Mouse (Mus musculus): Measurements from ENCODE around the gene Armh3.

Gene Armh3

GRCm38 (mm10) chr19:45997785-45998693 is at the start of gene Armh3:
TSS of gene Armh3 (minus strand) at chr19:45998488.
- DNase-seq (ENCODE audit: low spot score) = peak; percentile 86

DNA sequence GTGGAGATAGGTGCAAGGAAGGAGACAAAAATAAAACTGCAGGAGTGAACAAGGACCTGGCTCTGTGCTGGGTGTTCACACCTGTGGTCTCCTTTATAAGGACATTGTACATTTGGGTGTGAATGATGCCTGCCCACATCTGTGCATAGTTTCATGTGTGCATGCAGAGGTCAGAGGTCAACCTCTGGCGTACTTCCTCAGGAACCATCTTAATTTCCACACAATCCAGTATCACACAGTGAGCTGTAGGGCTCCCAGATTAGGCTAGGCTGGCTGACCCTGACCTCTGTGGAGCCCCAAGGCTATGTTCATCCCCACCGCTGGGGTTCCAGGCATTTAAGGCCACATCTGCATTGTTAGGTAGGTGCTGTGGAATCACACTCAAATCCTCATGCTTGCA is 49.1 kb upstream of the Armh3 start:
- no peak for DNase-seq (ENCODE audit: low spot score)

- DNase-seq (ENCODE audit: low spot score) = no peak
Measured at GRCm38 (mm10) chr19:46046621-46047025, 48.3 kb upstream of the Armh3 start.

- no peak for DNase-seq (ENCODE audit: low spot score)
Measured at GRCm38 (mm10) chr19:46045696-46046311, 47.5 kb upstream of the Armh3 start.

DNA sequence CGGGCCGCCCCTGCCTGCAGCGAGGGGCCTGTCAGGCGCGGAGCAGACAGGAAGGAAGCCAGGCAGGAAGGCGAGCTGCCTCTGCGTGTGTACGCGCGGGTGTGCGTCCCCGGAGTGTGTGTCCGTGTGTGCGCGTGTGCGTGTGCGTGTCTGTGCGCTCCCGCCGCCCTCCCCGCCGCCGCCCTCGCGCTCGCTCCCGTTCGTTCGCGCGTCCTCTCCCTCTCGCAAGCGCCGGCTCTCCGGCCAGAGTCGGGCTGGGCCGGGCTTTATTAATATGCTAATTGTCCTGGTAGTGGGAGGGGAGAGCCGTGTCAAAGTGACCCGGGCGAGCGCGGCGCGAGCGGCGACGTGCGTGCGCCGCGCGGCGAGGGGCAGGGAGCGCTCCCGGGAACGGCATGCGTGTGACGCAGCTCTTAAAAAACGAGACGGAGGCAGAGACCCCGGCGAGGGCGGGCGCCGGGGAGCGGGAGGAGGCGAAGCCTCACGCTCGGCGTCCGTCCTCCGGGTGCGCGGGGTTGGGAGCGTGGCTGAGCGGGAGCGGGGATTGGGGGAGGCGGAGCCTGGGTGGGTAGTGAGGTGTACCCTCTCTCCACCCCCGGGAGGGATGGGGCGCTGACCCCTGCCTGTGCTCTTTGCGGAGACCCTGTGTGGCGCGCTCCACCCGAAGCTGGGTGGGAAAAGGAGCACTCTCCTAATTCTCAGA is 46.9 kb upstream of the Armh3 start, which contains the start of gene Ldb1:
Gene Ldb1, minus strand, starts transcription at position 222 of the 703 bp plus-strand sequence.
- peak; percentile 80 for DNase-seq (ENCODE audit: low spot score)

GRCm38 (mm10) chr19:46044271-46044992 is 46.1 kb upstream of the Armh3 start, which contains the start of gene Pprc1:
TSS of gene Pprc1 (plus strand) at chr19:46044886.
- no peak for DNase-seq (ENCODE audit: low spot score)

- no peak for DNase-seq (ENCODE audit: low spot score)
Measured at GRCm38 (mm10) chr19:46043380-46043779, 45.1 kb upstream of the Armh3 start.

DNA sequence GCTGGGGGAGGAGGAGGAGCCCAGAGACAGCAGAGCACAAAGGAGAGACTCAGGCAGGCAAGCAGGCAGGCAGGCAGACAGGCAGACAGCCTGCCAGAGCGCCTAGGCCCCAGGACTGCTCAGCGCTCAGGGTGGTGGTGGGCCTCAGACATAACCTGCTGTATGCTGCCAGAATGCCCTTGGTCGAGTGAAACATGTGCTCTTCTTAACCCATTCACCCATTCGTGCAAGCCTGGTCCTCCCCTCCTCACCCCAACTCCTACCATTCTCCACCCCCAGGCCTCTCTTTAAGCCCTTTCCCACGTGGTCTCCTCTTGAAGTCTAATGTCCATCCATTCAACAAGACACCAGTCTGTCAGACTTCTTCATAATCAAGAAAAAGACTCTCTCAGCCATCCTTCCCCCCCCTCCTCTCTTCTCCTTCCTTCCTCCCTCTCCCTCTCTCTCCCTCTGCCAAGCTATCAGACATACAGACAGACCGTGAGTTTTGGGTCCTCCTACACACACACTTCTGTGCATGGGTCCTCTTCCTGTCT is 44.3 kb upstream of the Armh3 start:
- peak; percentile 72 for DNase-seq (ENCODE audit: low spot score)

DNA sequence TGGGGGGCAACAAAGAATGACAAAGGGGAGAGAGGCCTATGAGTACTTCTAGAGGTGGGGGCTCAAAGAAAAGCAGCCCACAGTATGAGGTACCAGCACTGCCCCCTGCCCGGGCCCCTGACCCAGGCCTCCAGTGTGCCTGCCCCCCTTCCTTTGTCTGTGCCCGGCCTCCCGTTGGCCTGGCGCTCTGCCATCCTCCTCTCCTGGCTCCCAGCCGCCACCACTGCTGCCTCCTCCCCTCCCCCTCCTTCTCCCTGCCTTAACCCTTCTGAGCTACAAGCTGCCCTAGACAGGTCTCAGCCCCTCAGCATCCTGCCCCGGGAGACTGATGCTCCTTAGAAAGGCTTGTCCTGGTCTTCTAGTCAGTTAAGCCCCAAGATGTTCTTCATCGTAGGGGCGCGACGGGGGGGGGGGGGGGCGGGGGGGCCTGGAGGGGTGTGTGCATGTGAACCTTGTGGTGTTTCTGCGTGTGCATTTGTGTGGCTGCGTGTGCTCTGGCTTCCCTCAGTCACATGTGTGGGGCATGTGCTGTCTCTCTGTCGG is 43.7 kb upstream of the Armh3 start:
- DNase-seq (ENCODE audit: low spot score) = peak; percentile 78

- no peak for DNase-seq (ENCODE audit: low spot score)
Measured at GRCm38 (mm10) chr19:46041299-46041932, 43.1 kb upstream of the Armh3 start.

- DNase-seq (ENCODE audit: low spot score) = no peak
Measured at GRCm38 (mm10) chr19:46040149-46040902, 42.0 kb upstream of the Armh3 start.

GRCm38 (mm10) chr19:46039478-46039877 is 41.2 kb upstream of the Armh3 start:
- DNase-seq (ENCODE audit: low spot score) = no peak

GRCm38 (mm10) chr19:46038851-46039260 is 40.6 kb upstream of the Armh3 start:
- no peak for DNase-seq (ENCODE audit: low spot score)

- no peak for DNase-seq (ENCODE audit: low spot score)
Measured at GRCm38 (mm10) chr19:46037925-46038850, 39.9 kb upstream of the Armh3 start.

GRCm38 (mm10) chr19:46037243-46037924 is 39.1 kb upstream of the Armh3 start:
- DNase-seq (ENCODE audit: low spot score) = no peak

DNA sequence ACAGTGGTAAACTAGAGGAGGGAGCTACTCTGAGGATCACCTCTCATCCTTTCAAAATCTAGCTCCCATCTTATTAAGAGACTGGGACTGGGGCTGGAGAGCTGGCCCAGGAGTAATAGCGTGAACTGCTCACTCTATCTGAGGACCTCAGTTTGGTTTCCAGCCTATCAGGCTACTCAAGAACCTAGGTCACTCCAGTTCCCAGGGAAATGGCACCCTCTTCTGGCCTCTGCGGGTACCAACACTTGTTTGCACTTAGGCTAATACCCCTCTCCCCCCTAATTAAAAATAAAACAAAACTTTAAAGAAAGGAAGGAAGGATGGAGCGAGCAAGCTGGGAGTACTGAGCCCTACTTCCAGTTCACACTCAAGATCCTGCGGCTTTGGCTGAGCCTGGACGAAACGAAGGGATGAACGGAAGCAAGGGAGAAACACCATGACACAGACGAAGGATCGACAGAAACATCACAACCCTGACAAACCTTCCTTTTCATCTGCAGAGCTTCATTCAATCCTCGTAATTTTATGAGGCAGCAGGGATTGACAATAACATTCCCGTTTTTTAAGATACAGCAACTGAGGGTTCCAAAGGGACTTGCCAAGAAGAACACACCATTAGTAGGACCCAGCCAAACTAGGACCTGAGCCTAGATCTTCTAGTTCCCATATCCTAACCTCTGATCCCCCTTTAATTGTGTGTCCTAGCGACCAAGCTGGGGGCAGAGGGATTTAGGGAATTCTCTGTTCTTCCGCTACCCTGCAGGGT is 38.4 kb upstream of the Armh3 start:
- DNase-seq (ENCODE audit: low spot score) = no peak

- no peak for DNase-seq (ENCODE audit: low spot score)
Measured at GRCm38 (mm10) chr19:46035971-46036370, 37.7 kb upstream of the Armh3 start.

GRCm38 (mm10) chr19:46033911-46034310 is 35.6 kb upstream of the Armh3 start:
- no peak for DNase-seq (ENCODE audit: low spot score)

Measured in left cerebral cortex, adult 11 months (tissue).